In the genomic region with DNA sequence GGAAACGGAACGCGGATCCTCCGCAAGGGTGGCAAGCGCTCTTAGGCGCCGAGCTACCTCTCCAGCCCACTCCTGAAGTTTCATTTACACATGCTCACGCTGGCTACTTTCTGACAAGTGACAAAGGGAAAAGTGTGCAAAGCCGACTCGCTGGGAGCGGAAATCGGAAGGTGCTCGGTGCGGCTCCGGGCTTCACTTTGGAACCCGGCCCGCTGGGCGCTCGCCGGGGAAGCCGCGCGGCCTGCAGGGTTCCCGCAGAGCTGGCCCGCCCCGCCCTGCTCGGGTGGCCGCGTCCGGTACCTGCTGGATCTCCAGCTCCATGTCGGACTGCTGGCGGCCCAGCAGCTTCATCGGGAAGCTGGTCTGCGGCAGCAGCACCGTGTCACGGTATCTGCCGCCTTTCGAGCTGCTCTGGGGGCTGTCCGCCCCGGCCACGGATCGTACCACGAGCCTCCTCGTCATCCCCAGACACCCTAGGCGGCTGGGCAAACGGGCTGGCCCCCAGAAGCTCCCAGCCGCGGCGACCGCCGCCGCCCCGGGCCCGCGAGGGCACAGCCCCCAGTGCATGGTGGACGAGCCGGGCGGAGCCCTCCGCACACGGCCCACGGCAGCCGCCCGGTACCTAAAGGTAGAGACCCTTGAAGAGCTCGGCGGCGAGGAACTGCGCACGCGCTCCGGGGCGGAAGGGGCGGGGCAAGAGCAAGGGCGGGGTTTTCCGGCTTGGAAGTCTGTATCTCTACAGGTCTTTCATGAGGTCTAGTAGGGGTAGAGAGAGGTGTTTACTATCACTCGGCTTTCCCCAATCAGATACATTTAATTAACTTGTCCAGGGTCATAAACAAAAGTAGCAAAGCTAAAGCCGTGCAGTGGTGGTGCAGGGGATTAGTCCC, we compare ENCODE assay signal across 8 mouse cellular contexts. TPM values are rescaled to one million over a fixed set of nuclear protein-coding genes. Genes with fewer than 3 reads are reported as not detected.
A peak's percentile ranks its signal among the peaks of the same experiment; 100 is the strongest.
DNase-seq lines count a peak whose midpoint lies in the region; ATAC-seq and TF ChIP-seq lines count a peak whose summit lies in the region.

Gene Iars2 (minus strand): TSS at position 676 of the 890 bp plus-strand sequence.

- peaks cover 19% of the 10 kb centered on the region for H3K79me3 ChIP-seq in C2C12 (ENCODE audit: low read depth)

- H3K27me3 ChIP-seq in C2C12 (ENCODE audit: control insufficient read depth, insufficient read depth, insufficient read length), result no peaks in the 10 kb centered on the region
- H3K27me3 ChIP-seq in erythroblast, embryonic 14.5 days (ENCODE audit: control insufficient read depth), result no peaks in the 10 kb centered on the region
- no peaks in the 10 kb centered on the region for H3K27me3 ChIP-seq in heart, embryonic 12.5 days (replicated peaks)
- no peaks in the 10 kb centered on the region for H3K27me3 ChIP-seq in liver, embryonic 12.5 days (replicated peaks)
- H3K27me3 ChIP-seq in stomach, embryonic 15.5 days (replicated peaks), result no peaks in the 10 kb centered on the region

- H3K4me2 ChIP-seq in heart, embryonic 12.5 days, result peak within 1 kb of the TSS; percentile 68
- peak within 1 kb of the TSS; percentile 81 for H3K4me2 ChIP-seq in liver, embryonic 12.5 days
- H3K4me2 ChIP-seq in stomach, embryonic 15.5 days, result peak within 1 kb of the TSS; percentile 69

- peak within 1 kb of the TSS; percentile 95 for H3K27ac ChIP-seq in heart, embryonic 12.5 days (ENCODE audit: poor library complexity, severe bottlenecking)
- H3K27ac ChIP-seq in liver, embryonic 12.5 days, result peak within 1 kb of the TSS; percentile 91
- peak within 1 kb of the TSS; percentile 92 for H3K27ac ChIP-seq in stomach, embryonic 15.5 days

- H3K36me3 ChIP-seq in C2C12 (ENCODE audit: control insufficient read depth, insufficient read depth), result peaks cover 35% of the 10 kb centered on the region
- peaks cover 33% of the 10 kb centered on the region for H3K36me3 ChIP-seq in erythroblast, embryonic 14.5 days (ENCODE audit: control insufficient read depth)
- peaks cover 27% of the 10 kb centered on the region for H3K36me3 ChIP-seq in heart, embryonic 12.5 days
- H3K36me3 ChIP-seq in liver, embryonic 12.5 days, result peaks cover 33% of the 10 kb centered on the region
- peaks cover 12% of the 10 kb centered on the region for H3K36me3 ChIP-seq in stomach, embryonic 15.5 days

- peak within 1 kb of the TSS; percentile 92 for H3K9ac ChIP-seq in heart, embryonic 12.5 days
- peak within 1 kb of the TSS; percentile 85 for H3K9ac ChIP-seq in liver, embryonic 12.5 days
- peak within 1 kb of the TSS; percentile 92 for H3K9ac ChIP-seq in stomach, embryonic 15.5 days

- ATAC-seq in heart, embryonic 12.5 days (ENCODE audit: insufficient number of reproducible peaks, low FRiP score), result peak; percentile 91
- ATAC-seq in liver, embryonic 12.5 days, result peak; percentile 89
- peak; percentile 87 for ATAC-seq in stomach, embryonic 15.5 days (ENCODE audit: insufficient read depth, low FRiP score, low read depth)

- H3ac ChIP-seq in C2C12 (ENCODE audit: control insufficient read depth, insufficient read length, low read depth), result peak within 1 kb of the TSS; percentile 97

- H3K9me3 ChIP-seq in erythroblast, embryonic 14.5 days (ENCODE audit: control insufficient read depth, low read length), result no peaks in the 10 kb centered on the region
- no peaks in the 10 kb centered on the region for H3K9me3 ChIP-seq in heart, embryonic 12.5 days (replicated peaks)
- no peaks in the 10 kb centered on the region for H3K9me3 ChIP-seq in liver, embryonic 12.5 days (replicated peaks)
- H3K9me3 ChIP-seq in stomach, embryonic 15.5 days, result no peaks in the 10 kb centered on the region

- peak; percentile 96 for DNase-seq in brain, embryonic 14.5 days (ENCODE audit: low read depth)
- DNase-seq in kidney, postnatal 10 days, result peak; percentile 94
- DNase-seq in natural killer cell, adult 2 months (ENCODE audit: low spot score in 2 of 2), result peak; percentile 87 to 91

- peak; percentile 84 for TF ChIP-seq POLR2A in brain, embryonic 14.5 days (IDR thresholded peaks at IDR 0.05; ENCODE audit: borderline replicate concordance, extremely low read depth, insufficient read depth, insufficient read length, poor library complexity, severe bottlenecking)

- peak within 1 kb of the TSS; percentile 72 for H3K4me3 ChIP-seq in C2C12 (ENCODE audit: insufficient read depth, poor library complexity, severe bottlenecking)
- peak within 1 kb of the TSS; percentile 89 for H3K4me3 ChIP-seq in erythroblast, embryonic 14.5 days (replicated peaks)
- peak within 1 kb of the TSS; percentile 93 for H3K4me3 ChIP-seq in heart, embryonic 12.5 days
- peak within 1 kb of the TSS; percentile 86 for H3K4me3 ChIP-seq in liver, embryonic 12.5 days
- peak within 1 kb of the TSS; percentile 74 for H3K4me3 ChIP-seq in stomach, embryonic 15.5 days (replicated peaks)

- H3K4me1 ChIP-seq in erythroblast, embryonic 14.5 days (ENCODE audit: control insufficient read depth), result peaks cover 41% of the 10 kb centered on the region
- H3K4me1 ChIP-seq in heart, embryonic 12.5 days (replicated peaks), result peaks cover 12% of the 10 kb centered on the region
- peaks cover 41% of the 10 kb centered on the region for H3K4me1 ChIP-seq in liver, embryonic 12.5 days
- H3K4me1 ChIP-seq in stomach, embryonic 15.5 days, result 0 out of 2 replicates have a peak, but pooled peaks cover 8% of the 10 kb centered on the region

- TF ChIP-seq CTCF in C2C12 (IDR thresholded peaks at IDR 0.05; ENCODE audit: control insufficient read depth, insufficient read depth, insufficient read length), result no peak
- TF ChIP-seq CTCF in brain, embryonic 14.5 days (IDR thresholded peaks at IDR 0.05; ENCODE audit: borderline replicate concordance, extremely low read depth, insufficient read depth, insufficient read length), result no peak

- WGBS in heart, embryonic 12.5 days, result under 1% methylated on average over 76 of the region's 76 CpGs
- whole genome bisulfite sequencing in liver, embryonic 12.5 days (ENCODE audit: insufficient replicate concordance), result under 1% methylated on average over 76 of the region's 76 CpGs
- WGBS in stomach, embryonic 15.5 days, result under 1% methylated on average over 76 of the region's 76 CpGs

- peaks cover 37% of the 10 kb centered on the region for H3K79me2 ChIP-seq in C2C12 (ENCODE audit: control insufficient read depth, insufficient read depth)

TF ChIP-seq in C2C12, 6 proteins besides CTCF, POLR2A, EP300 and RAD21:
- TF ChIP-seq MYOD1 (IDR thresholded peaks at IDR 0.05; ENCODE audit: control insufficient read depth, insufficient read length, low read depth) (no peak), FOSL1 (IDR thresholded peaks at IDR 0.05; ENCODE audit: insufficient read depth, low read length, poor library complexity, severe bottlenecking) (no peak), MAX (IDR thresholded peaks at IDR 0.05) (peak; percentile 13), CEBPB (IDR thresholded peaks at IDR 0.05; ENCODE audit: low read depth) (no peak), MYOG (IDR thresholded peaks at IDR 0.05; ENCODE audit: control insufficient read depth, extremely low read depth, insufficient read length) (no peak), USF1 (IDR thresholded peaks at IDR 0.05; ENCODE audit: low read depth) (no peak)
TF ChIP-seq in C2C12: peak in this region for 1.

RNA-seq across cellular contexts. Expression of gene Iars2, which starts in this region (rescaled TPM):
- polyA plus RNA-seq in C2C12 (2012; fragmentation: generic; extraction: Trizol), result 18.4 TPM
- polyA plus RNA-seq in brain, embryonic 14.5 days (2012; rRNA removed), result 18.2 and 18.9 TPM in 2 replicates
- polyA plus RNA-seq in erythroblast, embryonic 14.5 days (2012), result 0.16 and 0.29 TPM in 2 replicates
- 45.3 and 46.9 TPM in 2 replicates for polyA plus RNA-seq in heart, embryonic 12.5 days (2016; fragmentation: Nextera tagmentation; extraction: Ambion mirVana)
- polyA plus RNA-seq in liver, embryonic 12.5 days (2016; fragmentation: Nextera tagmentation; extraction: Ambion mirVana), result 32.7 and 34.1 TPM in 2 replicates
- 35.5 and 39.7 TPM in 2 replicates for polyA plus RNA-seq in stomach, embryonic 15.5 days (2015; fragmentation: Nextera tagmentation; extraction: Ambion mirVana)

Comparison
In these comparisons a context has a peak if more than half of its experiments do, and no peak if none do; other contexts are left out.
1. Peak in every context shown above with its lines: DNase-seq, ATAC-seq, H3K4me3 ChIP-seq and H3K27ac ChIP-seq.
2. RNA of gene Iars2 (polyA plus RNA-seq): 45.3 to 46.9 TPM in heart, embryonic 12.5 days, 35.5 to 39.7 TPM in stomach, embryonic 15.5 days, 32.7 to 34.1 TPM in liver, embryonic 12.5 days, 18.4 TPM in C2C12 (single experiment) and 18.2 to 18.9 TPM in brain, embryonic 14.5 days; 0.16 to 0.29 TPM in erythroblast, embryonic 14.5 days; every median in the first group is over 10 times any median in the second.